Comparison of ENCODE assay signal across 9 mouse cellular contexts in the genomic region with DNA sequence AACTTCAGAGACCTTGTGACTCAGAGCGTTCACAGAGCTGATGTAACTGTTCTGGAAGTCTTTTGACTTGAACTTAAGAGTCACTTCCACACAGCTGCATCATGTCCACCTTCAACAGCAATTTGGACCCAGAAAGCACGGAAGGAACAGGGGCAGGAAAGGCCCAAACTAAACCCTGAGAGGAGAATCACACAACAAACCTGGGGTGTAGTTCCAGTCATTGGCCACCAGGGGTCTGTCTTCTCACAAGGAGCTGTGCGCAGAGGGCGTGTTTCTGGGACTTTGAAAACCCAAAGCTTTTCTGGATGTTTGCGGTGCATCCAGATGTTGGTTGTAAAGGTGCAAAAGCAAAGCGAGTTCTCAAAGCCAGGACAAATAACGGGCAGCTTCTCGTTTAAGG.
DNase-seq lines count a peak whose midpoint lies in the region; ATAC-seq and TF ChIP-seq lines count a peak whose summit lies in the region.
"Had no signal": no experiment of that assay in that cellular context is flagged by ENCODE, and none has a peak within 500 bp of the region (broad histone marks: within the 10 kb centered on the region; RNA-seq: fewer than 3 reads in every experiment).

No protein-coding gene starts in this region.

- no peak overlapping the region for H3K9ac ChIP-seq in kidney, embryonic 14.5 days (ENCODE audit: low read depth, low read length)
- H3K9ac ChIP-seq in forebrain, embryonic 13.5 days = no peak overlapping the region
- no peak overlapping the region for H3K9ac ChIP-seq in midbrain, postnatal 0 days (replicated peaks; ENCODE audit: low read length, poor library complexity, severe bottlenecking)
- H3K9ac ChIP-seq: embryonic facial prominence, embryonic 12.5 days had no signal

- peak; percentile 53 for DNase-seq in kidney, adult 18-20 months
- peak; percentile 9 for DNase-seq in c-Kit-negative CD71-positive TER-119-positive erythroid progenitor cells, embryonic 14.5 days (ENCODE audit: low read depth, low spot score)
- DNase-seq in induced T-regulatory cell, adult 2 months (ENCODE audit: low read depth) = peak; percentile 79
- DNase-seq in left cerebral cortex, postnatal 25 days (ENCODE audit: low spot score in 2 of 2) = peak; percentile 63
- peak; percentile 88 for DNase-seq in midbrain, postnatal 0 days (ENCODE audit: low spot score)
- DNase-seq in telencephalon, adult 2 months (ENCODE audit: low read depth, low spot score) = peak; percentile 32

- peak; percentile 98 for TF ChIP-seq CTCF in midbrain, postnatal 0 days (IDR thresholded peaks at IDR 0.05)

- no peaks in the 10 kb centered on the region for H3K36me3 ChIP-seq in kidney, embryonic 14.5 days (ENCODE audit: control insufficient read depth, insufficient read depth, low read length)
- no peaks in the 10 kb centered on the region for H3K36me3 ChIP-seq in forebrain, embryonic 13.5 days (ENCODE audit: poor library complexity, severe bottlenecking)
- no peaks in the 10 kb centered on the region for H3K36me3 ChIP-seq in midbrain, postnatal 0 days (ENCODE audit: insufficient read depth, low read length)
- H3K36me3 ChIP-seq: embryonic facial prominence, embryonic 12.5 days had no signal

- H3K4me1 ChIP-seq in kidney, embryonic 14.5 days (ENCODE audit: control insufficient read depth, insufficient read depth, low read length) = no peaks in the 10 kb centered on the region
- no peaks in the 10 kb centered on the region for H3K4me1 ChIP-seq in forebrain, embryonic 13.5 days
- no peaks in the 10 kb centered on the region for H3K4me1 ChIP-seq in midbrain, postnatal 0 days (ENCODE audit: insufficient read depth, low read length)
- H3K4me1 ChIP-seq: embryonic facial prominence, embryonic 12.5 days had no signal

- H3K27ac ChIP-seq in kidney, embryonic 14.5 days (ENCODE audit: low read depth, low read length) = no peak overlapping the region
- no peak overlapping the region for H3K27ac ChIP-seq in forebrain, embryonic 13.5 days
- H3K27ac ChIP-seq in midbrain, postnatal 0 days (ENCODE audit: low read depth, low read length) = no peak overlapping the region
- H3K27ac ChIP-seq: embryonic facial prominence, embryonic 12.5 days had no signal

- no peak; the same call in 1 of the 2 replicates for ATAC-seq in kidney, embryonic 14.5 days (ENCODE audit: low FRiP score, low TSS enrichment)
- peak; percentile 50; the same call in 1 of the 2 replicates for ATAC-seq in forebrain, embryonic 13.5 days
- ATAC-seq in midbrain, postnatal 0 days (ENCODE audit: low FRiP score) = no peak

- WGBS in kidney, embryonic 14.5 days = 12% methylated on average over 8 of the region's 8 CpGs
- WGBS in forebrain, embryonic 13.5 days = 15% methylated on average over 8 of the region's 8 CpGs
- 15% methylated on average over 8 of the region's 8 CpGs for WGBS in midbrain, postnatal 0 days

- no peak overlapping the region for H3K4me3 ChIP-seq in kidney, embryonic 14.5 days (ENCODE audit: low read length)
- no peak overlapping the region for H3K4me3 ChIP-seq in forebrain, embryonic 13.5 days
- no peak overlapping the region for H3K4me3 ChIP-seq in midbrain, postnatal 0 days (ENCODE audit: low read depth, low read length)
- H3K4me3 ChIP-seq: embryonic facial prominence, embryonic 12.5 days had no signal

- H3K27me3 ChIP-seq in kidney, embryonic 14.5 days (ENCODE audit: control insufficient read depth, insufficient read depth, low read length) = peaks cover 4% of the 10 kb centered on the region; the same call in 1 of the 2 replicates
- H3K27me3 ChIP-seq in forebrain, embryonic 13.5 days = no peaks in the 10 kb centered on the region
- H3K27me3 ChIP-seq in midbrain, postnatal 0 days (ENCODE audit: insufficient read depth, low read length) = peaks cover 5% of the 10 kb centered on the region; the same call in 1 of the 2 replicates
- H3K27me3 ChIP-seq: embryonic facial prominence, embryonic 12.5 days had no signal

- H3K4me2 ChIP-seq in kidney, embryonic 14.5 days (replicated peaks; ENCODE audit: low read depth, low read length) = no peak overlapping the region
- H3K4me2 ChIP-seq in forebrain, embryonic 13.5 days = no peak overlapping the region
- H3K4me2 ChIP-seq in midbrain, postnatal 0 days (ENCODE audit: low read depth, low read length, poor library complexity, severe bottlenecking) = no peak overlapping the region
- H3K4me2 ChIP-seq: embryonic facial prominence, embryonic 12.5 days had no signal

- intact Hi-C loops in left cerebral cortex, postnatal 25 days (cut with DNase I) = loop anchor here (2.0 to 5.0 kb wide), 4 partner anchors 181 to 526 kb away; no protein-coding TSS in a partner anchor

- H3K9me3 ChIP-seq in kidney, embryonic 14.5 days (ENCODE audit: control insufficient read depth, low read length) = no peaks in the 10 kb centered on the region
- no peaks in the 10 kb centered on the region for H3K9me3 ChIP-seq in forebrain, embryonic 13.5 days (replicated peaks)
- no peaks in the 10 kb centered on the region for H3K9me3 ChIP-seq in midbrain, postnatal 0 days (ENCODE audit: low read length)
- H3K9me3 ChIP-seq: embryonic facial prominence, embryonic 12.5 days had no signal

Comparison
In these comparisons a context has a peak if more than half of its experiments do, and no peak if none do; other contexts are left out.
1. DNase-seq: peak in every context shown above with its lines; median percentile 88 in midbrain, postnatal 0 days; 79 in induced T-regulatory cell, adult 2 months; 63 in left cerebral cortex, postnatal 25 days; 53 in kidney, adult 18-20 months; 32 in telencephalon, adult 2 months; 9 in c-Kit-negative CD71-positive TER-119-positive erythroid progenitor cells, embryonic 14.5 days.